Mouse (Mus musculus) midbrain, embryonic 16.5 days (tissue): ENCODE measurements around the gene Rfxap. TPM values are rescaled to one million over a fixed set of nuclear protein-coding genes. Genes with fewer than 3 reads are reported as not detected.

ENCODE experiments used
- ATAC-seq: fragments of 200-750 bp; cut with Nextera tagmentation; 2 replicates; pipeline ENCODE4 v1.8.0; 2017; ENCODE audit warnings: moderate TSS enrichment
- H3K27ac ChIP-seq: fragments of 300-500 bp; sonication (generic); 2 replicates; pipeline ENCODE4 v1.5.1; 2014; ENCODE audit warnings: mild to moderate bottlenecking, low read length, mixed read lengths
- H3K27me3 ChIP-seq: fragments of 300-500 bp; sonication (generic); 2 replicates; pipeline ENCODE4 v1.6.1; 2014; ENCODE audit warnings: low read depth, low read length, mixed read lengths; ENCODE audit not compliant: control insufficient read depth, insufficient read depth
- H3K36me3 ChIP-seq: fragments of 300-500 bp; sonication (generic); 2 replicates; pipeline ENCODE4 v1.6.1; 2014; ENCODE audit warnings: mild to moderate bottlenecking, low read length, moderate library complexity, mixed read lengths; ENCODE audit not compliant: control insufficient read depth, insufficient read depth
- H3K4me1 ChIP-seq: fragments of 300-500 bp; sonication (generic); 2 replicates; pipeline ENCODE4 v1.6.1; 2014; ENCODE audit warnings: mild to moderate bottlenecking, low read length, mixed read lengths; ENCODE audit not compliant: control insufficient read depth, insufficient read depth
- H3K4me2 ChIP-seq: fragments of 300-500 bp; sonication (generic); 2 replicates; pipeline ENCODE4 v1.6.1; 2014; ENCODE audit warnings: mild to moderate bottlenecking, low read length, mixed read lengths
- H3K4me3 ChIP-seq: fragments of 300-500 bp; sonication (generic); 2 replicates; pipeline ENCODE4 v1.5.1; 2014; ENCODE audit warnings: low read depth, mild to moderate bottlenecking, low read length, moderate library complexity, mixed read lengths
- H3K9ac ChIP-seq: fragments of 300-500 bp; sonication (generic); 2 replicates; pipeline ENCODE4 v1.6.1; 2014; ENCODE audit warnings: low read depth, low read length, mixed read lengths
- H3K9me3 ChIP-seq: fragments of 300-500 bp; sonication (generic); replicated peaks from 2 replicates; pipeline ENCODE4 v1.6.1; 2014; ENCODE audit warnings: mild to moderate bottlenecking, low read length, mixed read lengths; ENCODE audit not compliant: control insufficient read depth, poor library complexity, severe bottlenecking
- WGBS: fragments of 180-500 bp; shearing (Covaris S2); extraction: QIAGEN DNeasy Blood & Tissue Kit; methylation state at CpG from one replicate; pipeline ENCODE4 v1.1.7; 2014; 5-methylcytosine and 5-hydroxymethylcytosine counted together
- polyA plus RNA-seq: library from polyadenylated mRNA; unstranded; fragments of >200 nt; fragmentation: Nextera tagmentation; extraction: Ambion mirVana; gene quantifications from 2 replicates; pipeline ENCODE4 v1.2.1, GENCODE M21; 2015

Gene Rfxap
- polyA plus RNA-seq, 1 experiment from 2014 or later: 42.3 TPM

GRCm38 (mm10) chr3:54807061-54807661, 430 bp downstream of the Rfxap start:
- Histone ChIP-seq H3K27ac (peak overlapping the region; percentile 96), H3K4me2 (peak overlapping the region; percentile 92), H3K27me3 (no peaks in the 10 kb centered on the region), H3K4me1 (peaks cover 16% of the 10 kb centered on the region), H3K36me3 (peaks cover 12% of the 10 kb centered on the region), H3K9me3 (no peaks in the 10 kb centered on the region), H3K9ac (peak overlapping the region; percentile 97), H3K4me3 (peak overlapping the region; percentile 94)
- ATAC-seq: peak; percentile 81
- WGBS: under 1% methylated on average over 49 of the region's 56 CpGs

- Histone ChIP-seq H3K27ac (no peak overlapping the region), H3K27me3 (no peaks in the 10 kb centered on the region), H3K9me3 (no peaks in the 10 kb centered on the region), H3K36me3 (peaks cover 12% of the 10 kb centered on the region), H3K4me1 (peaks cover 16% of the 10 kb centered on the region), H3K4me3 (no peak overlapping the region), H3K4me2 (no peak overlapping the region), H3K9ac (no peak overlapping the region)
- ATAC-seq: no peak
- WGBS: 99% methylated on average over 8 of the region's 8 CpGs
These were observed 3.9 kb downstream of the Rfxap start for GRCm38 (mm10) chr3:54803713-54804112.

GRCm38 (mm10) chr3:54797211-54797610, 10.4 kb downstream of the Rfxap start:
- H3K27me3 ChIP-seq: no peaks in the 10 kb centered on the region
- no peaks in the 10 kb centered on the region for H3K9me3 ChIP-seq
- no peak overlapping the region for H3K27ac ChIP-seq
- H3K4me2 ChIP-seq: 0 out of 2 replicates have a peak overlapping the region, but pooled peaks have one; percentile 15
- no peak overlapping the region for H3K9ac ChIP-seq
- H3K4me1 ChIP-seq: no peaks in the 10 kb centered on the region
- no peak overlapping the region; the same call in 1 of the 2 replicates for H3K4me3 ChIP-seq
- H3K36me3 ChIP-seq: no peaks in the 10 kb centered on the region
- ATAC-seq: peak; percentile 56
- WGBS: 36% methylated on average over 16 of the region's 16 CpGs

- H3K27ac ChIP-seq: no peak overlapping the region
- no peak overlapping the region for H3K9ac ChIP-seq
- no peaks in the 10 kb centered on the region for H3K27me3 ChIP-seq
- no peak overlapping the region for H3K4me2 ChIP-seq
- H3K9me3 ChIP-seq: no peaks in the 10 kb centered on the region
- no peaks in the 10 kb centered on the region for H3K4me1 ChIP-seq
- ATAC-seq: no peak
- no peaks in the 10 kb centered on the region for H3K36me3 ChIP-seq
- 100% methylated on average over 1 of the region's 1 CpGs for WGBS
- H3K4me3 ChIP-seq: no peak overlapping the region
These were observed 11.8 kb downstream of the Rfxap start for GRCm38 (mm10) chr3:54795806-54796205.

- no peaks in the 10 kb centered on the region for H3K36me3 ChIP-seq
- no peak overlapping the region for H3K9ac ChIP-seq
- 97% methylated on average over 5 of the region's 5 CpGs for WGBS
- no peaks in the 10 kb centered on the region for H3K27me3 ChIP-seq
- no peaks in the 10 kb centered on the region for H3K4me1 ChIP-seq
- no peak overlapping the region for H3K4me2 ChIP-seq
- no peak overlapping the region for H3K4me3 ChIP-seq
- ATAC-seq: no peak
- no peak overlapping the region for H3K27ac ChIP-seq
- no peaks in the 10 kb centered on the region for H3K9me3 ChIP-seq
These were observed 12.2 kb downstream of the Rfxap start for GRCm38 (mm10) chr3:54795379-54795778.

- H3K4me3 ChIP-seq: no peak overlapping the region
- WGBS: 87% methylated on average over 6 of the region's 6 CpGs
- no peak overlapping the region for H3K9ac ChIP-seq
- no peaks in the 10 kb centered on the region for H3K27me3 ChIP-seq
- ATAC-seq: no peak
- H3K4me1 ChIP-seq: no peaks in the 10 kb centered on the region
- no peaks in the 10 kb centered on the region for H3K36me3 ChIP-seq
- no peak overlapping the region for H3K4me2 ChIP-seq
- no peaks in the 10 kb centered on the region for H3K9me3 ChIP-seq
- no peak overlapping the region for H3K27ac ChIP-seq
These were observed 13.8 kb downstream of the Rfxap start for GRCm38 (mm10) chr3:54793762-54794161.

- no peaks in the 10 kb centered on the region for H3K4me1 ChIP-seq
- no peaks in the 10 kb centered on the region for H3K27me3 ChIP-seq
- H3K27ac ChIP-seq: no peak overlapping the region
- WGBS: 73% methylated on average over 10 of the region's 10 CpGs
- no peaks in the 10 kb centered on the region for H3K36me3 ChIP-seq
- H3K4me3 ChIP-seq: no peak overlapping the region
- ATAC-seq: no peak
- H3K4me2 ChIP-seq: no peak overlapping the region
- H3K9me3 ChIP-seq: no peaks in the 10 kb centered on the region
- H3K9ac ChIP-seq: no peak overlapping the region
These were observed 15.5 kb downstream of the Rfxap start for GRCm38 (mm10) chr3:54791822-54792677.

GRCm38 (mm10) chr3:54790601-54791000, 17.0 kb downstream of the Rfxap start:
- no peak overlapping the region for H3K9ac ChIP-seq
- H3K4me1 ChIP-seq: no peaks in the 10 kb centered on the region
- no peak for ATAC-seq
- no peak overlapping the region for H3K4me3 ChIP-seq
- no peaks in the 10 kb centered on the region for H3K27me3 ChIP-seq
- H3K27ac ChIP-seq: no peak overlapping the region
- 49% methylated on average over 2 of the region's 2 CpGs for WGBS
- no peak overlapping the region for H3K4me2 ChIP-seq
- H3K36me3 ChIP-seq: no peaks in the 10 kb centered on the region
- H3K9me3 ChIP-seq: no peaks in the 10 kb centered on the region

- Histone ChIP-seq H3K9ac (no peak overlapping the region), H3K4me2 (no peak overlapping the region), H3K4me3 (no peak overlapping the region), H3K36me3 (no peaks in the 10 kb centered on the region), H3K4me1 (no peaks in the 10 kb centered on the region), H3K27ac (no peak overlapping the region), H3K9me3 (no peaks in the 10 kb centered on the region; the same call in 1 of the 2 replicates), H3K27me3 (no peaks in the 10 kb centered on the region)
- ATAC-seq: no peak
- WGBS: 55% methylated on average over 7 of the region's 7 CpGs
These were observed 31.5 kb downstream of the Rfxap start for GRCm38 (mm10) chr3:54775989-54776631.
